Mouse (Mus musculus) kidney, postnatal 0 days (tissue): ENCODE measurements at regions not wholly inside any gene's neighbourhood (a gene's known extent, or its start where the extent isn't known, plus 50 kb on each side); places are given as distances from the start of the nearest gene placed in this dataset.

Experiments used
- ATAC-seq: fragments of 200-750 bp; cut with Nextera tagmentation; replicated peaks from 2 replicates; pipeline ENCODE4 v1.8.0; 2017; ENCODE audit warnings: low read depth, moderate number of reproducible peaks, moderate TSS enrichment, moderate library complexity; ENCODE audit not compliant: low FRiP score
- DNase-seq: peaks from one replicate; pipeline ENCODE4 v3.0.0-alpha.2; 2016; ENCODE audit warnings: low spot score
- H3K27ac ChIP-seq: fragments of 300-500 bp; sonication (generic); 2 replicates; pipeline ENCODE4 v1.5.1; 2014; ENCODE audit warnings: mild to moderate bottlenecking
- H3K27me3 ChIP-seq: fragments of 300-500 bp; sonication (generic); 2 replicates; pipeline ENCODE4 v1.6.1; 2014; ENCODE audit warnings: low read length, mixed read lengths; ENCODE audit not compliant: insufficient read depth
- H3K36me3 ChIP-seq: fragments of 300-500 bp; sonication (generic); 2 replicates; pipeline ENCODE4 v1.6.1; 2014; ENCODE audit warnings: low read length, mixed read lengths; ENCODE audit not compliant: insufficient read depth
- H3K4me1 ChIP-seq: fragments of 300-500 bp; sonication (generic); replicated peaks from 2 replicates; pipeline ENCODE4 v1.6.1; 2014; ENCODE audit warnings: antibody characterized with exemption, low read length, mixed read lengths; ENCODE audit not compliant: insufficient read depth
- H3K4me2 ChIP-seq: fragments of 300-500 bp; sonication (generic); 2 replicates; pipeline ENCODE4 v1.6.1; 2014; ENCODE audit warnings: mild to moderate bottlenecking, low read length, moderate library complexity, mixed read lengths
- H3K4me3 ChIP-seq: fragments of 300-500 bp; sonication (generic); replicated peaks from 2 replicates; pipeline ENCODE4 v1.5.1; 2014; ENCODE audit warnings: low read depth, low read length
- H3K9ac ChIP-seq: fragments of 300-500 bp; sonication (generic); 2 replicates; pipeline ENCODE4 v1.6.1; 2014; ENCODE audit warnings: low read depth, low read length
- H3K9me3 ChIP-seq: fragments of 300-500 bp; sonication (generic); replicated peaks from 2 replicates; pipeline ENCODE4 v1.6.1; 2016; ENCODE audit warnings: low read length, inconsistent platforms, mixed read lengths
- CTCF ChIP-seq: IDR thresholded peaks from 2 replicates; pipeline ENCODE4 v1.5.1; 2016; ENCODE audit warnings: antibody characterized with exemption, low read depth, mild to moderate bottlenecking, moderate library complexity
- WGBS: fragments of 180-500 bp; shearing (Covaris S2); extraction: QIAGEN DNeasy Blood & Tissue Kit; methylation state at CpG from one replicate; pipeline ENCODE4 v1.1.7; 2014; 5-methylcytosine and 5-hydroxymethylcytosine counted together

DNA sequence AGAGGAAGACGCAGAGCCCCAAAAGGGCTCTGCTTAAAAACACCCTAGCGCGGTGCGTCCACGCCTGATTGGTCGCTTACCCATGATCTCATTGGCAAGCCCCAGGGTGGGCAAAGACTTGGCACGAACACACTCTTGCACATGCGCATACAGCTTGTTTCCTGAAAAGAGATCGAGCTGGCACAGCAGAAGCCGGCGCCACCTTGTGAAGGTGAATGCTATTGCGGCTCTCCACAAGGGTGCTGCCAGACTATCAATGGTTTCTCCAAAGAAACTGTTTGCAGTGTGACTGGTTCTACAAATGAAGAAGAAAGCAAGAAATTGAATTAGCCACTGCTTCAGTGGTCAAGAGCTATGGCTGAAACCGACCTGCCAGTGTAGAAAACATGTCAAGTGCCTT is 165.1 kb upstream of the Speer2 start:
- Histone ChIP-seq H3K36me3 (no peaks in the 10 kb centered on the region), H3K9ac (no peak overlapping the region), H3K27ac (no peak overlapping the region), H3K4me1 (no peaks in the 10 kb centered on the region), H3K4me3 (no peak overlapping the region), H3K27me3 (no peaks in the 10 kb centered on the region), H3K4me2 (no peak overlapping the region), H3K9me3 (no peaks in the 10 kb centered on the region)
- peak; percentile 54; the same call in 1 of the 2 replicates for TF ChIP-seq CTCF
- WGBS = 82% methylated on average over 13 of the region's 13 CpGs
- ATAC-seq (0 out of 2 replicates have a peak, but pooled peaks have one; percentile 29), DNase-seq (no peak)

DNA sequence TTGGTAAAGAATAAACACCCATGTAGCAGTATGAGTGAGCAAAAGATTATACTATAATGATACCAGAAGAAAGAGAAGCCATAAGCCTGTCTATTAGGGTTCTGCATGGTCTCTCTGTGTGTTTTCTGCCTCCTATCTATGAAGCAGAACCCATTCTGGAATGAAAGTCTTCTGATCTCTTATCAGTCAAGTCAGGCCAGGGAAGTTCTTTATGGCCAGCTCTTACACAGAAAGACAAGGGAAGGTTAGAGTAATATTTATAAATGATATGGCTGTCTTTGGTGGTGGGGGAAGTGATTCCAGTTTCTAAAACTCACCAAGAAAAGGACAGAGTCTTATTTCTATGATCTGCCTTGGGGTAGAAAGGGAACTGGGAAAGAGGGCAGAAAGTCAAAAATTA is 182.0 kb upstream of the Speer2 start:
- no peak for TF ChIP-seq CTCF
- H3K9ac ChIP-seq = no peak overlapping the region
- DNase-seq = no peak

DNA sequence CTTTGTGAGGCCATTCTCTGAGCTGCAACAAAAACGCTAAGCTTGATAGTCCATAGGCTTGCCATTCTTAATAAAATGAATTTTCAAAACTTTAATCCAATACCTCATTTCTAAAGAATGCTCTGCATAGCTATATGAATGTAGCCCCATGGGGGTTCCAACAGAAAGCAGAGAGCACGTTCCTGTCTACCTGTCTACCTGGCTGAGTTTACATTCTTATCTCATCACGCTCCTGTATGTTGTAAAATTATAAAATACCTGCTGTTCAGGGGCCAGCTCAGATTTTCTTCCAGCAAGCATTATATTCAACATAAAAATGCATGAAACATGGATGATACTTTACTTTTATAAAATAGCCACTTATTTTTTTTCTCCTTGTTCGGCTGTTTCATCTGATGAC is 182.5 kb upstream of the Speer2 start:
- Histone ChIP-seq H3K4me3 (no peak overlapping the region), H3K36me3 (no peaks in the 10 kb centered on the region), H3K9ac (no peak overlapping the region), H3K9me3 (no peaks in the 10 kb centered on the region), H3K27me3 (no peaks in the 10 kb centered on the region), H3K27ac (no peak overlapping the region), H3K4me2 (no peak overlapping the region), H3K4me1 (no peaks in the 10 kb centered on the region)
- DNase-seq (no peak), ATAC-seq (no peak)
- 63% methylated on average over 4 of the region's 4 CpGs for WGBS
- no peak for TF ChIP-seq CTCF

More for the DNA sequence above, 182.0 kb upstream of the Speer2 start:
- ATAC-seq = no peak
- Histone ChIP-seq H3K27me3 (no peaks in the 10 kb centered on the region), H3K36me3 (no peaks in the 10 kb centered on the region), H3K4me3 (no peak overlapping the region), H3K9me3 (no peaks in the 10 kb centered on the region), H3K27ac (no peak overlapping the region), H3K4me2 (no peak overlapping the region), H3K4me1 (no peaks in the 10 kb centered on the region)

DNA sequence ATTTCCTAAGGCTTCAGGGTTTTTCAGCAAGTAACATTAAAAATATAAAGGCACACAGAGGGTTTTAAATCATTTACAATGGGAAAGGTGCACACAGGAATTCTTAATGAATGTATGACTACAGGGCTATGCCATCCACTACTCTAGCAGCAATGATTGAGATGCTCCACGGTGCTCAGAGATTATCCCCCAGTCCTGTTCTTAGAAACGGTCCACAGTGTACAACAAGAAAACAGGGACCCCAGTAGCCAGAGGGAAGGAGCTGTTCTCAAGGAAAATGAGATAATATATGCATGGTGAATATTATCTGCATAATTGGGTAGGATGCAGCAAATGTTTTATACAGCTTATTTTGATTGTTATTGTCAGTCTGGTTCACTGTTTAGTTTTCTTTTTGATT is 186.3 kb upstream of the Speer2 start:
- 75% methylated on average over 2 of the region's 2 CpGs for WGBS

DNA sequence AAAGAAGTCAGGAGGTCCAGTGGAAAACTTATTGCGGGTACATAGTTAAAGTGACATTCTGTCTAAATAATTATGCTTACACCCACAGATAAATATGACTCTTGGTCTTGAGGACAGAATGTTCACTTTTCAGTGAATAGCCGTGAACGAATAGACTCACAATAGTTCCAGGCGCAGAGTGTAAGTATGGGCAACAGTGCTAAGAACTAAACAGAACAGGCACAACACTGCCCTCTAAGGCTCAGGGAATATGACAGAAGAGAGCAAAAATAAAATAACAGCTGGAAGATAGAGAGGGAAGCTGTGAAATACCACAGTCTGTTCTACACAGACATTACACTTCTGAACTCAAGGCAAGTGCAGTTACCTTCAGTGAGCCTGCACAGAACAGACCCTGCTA is 207.9 kb upstream of the Speer2 start:
- 82% methylated on average over 4 of the region's 4 CpGs for WGBS
- H3K4me3 ChIP-seq = no peak overlapping the region
- no peak overlapping the region for H3K9ac ChIP-seq
- H3K9me3 ChIP-seq = no peaks in the 10 kb centered on the region
- TF ChIP-seq CTCF = peak; percentile 21; the same call in 1 of the 2 replicates
- no peaks in the 10 kb centered on the region for H3K27me3 ChIP-seq
- no peaks in the 10 kb centered on the region for H3K36me3 ChIP-seq
- ATAC-seq (no peak), DNase-seq (no peak)
- H3K27ac ChIP-seq = no peak overlapping the region
- H3K4me1 ChIP-seq = no peaks in the 10 kb centered on the region
- no peak overlapping the region for H3K4me2 ChIP-seq

More for the DNA sequence above, 186.3 kb upstream of the Speer2 start:
- Histone ChIP-seq H3K27ac (no peak overlapping the region), H3K4me2 (no peak overlapping the region), H3K27me3 (no peaks in the 10 kb centered on the region), H3K4me3 (no peak overlapping the region), H3K9me3 (no peaks in the 10 kb centered on the region), H3K9ac (no peak overlapping the region), H3K36me3 (no peaks in the 10 kb centered on the region), H3K4me1 (no peaks in the 10 kb centered on the region)
- DNase-seq (no peak), ATAC-seq (no peak)
- no peak for TF ChIP-seq CTCF

DNA sequence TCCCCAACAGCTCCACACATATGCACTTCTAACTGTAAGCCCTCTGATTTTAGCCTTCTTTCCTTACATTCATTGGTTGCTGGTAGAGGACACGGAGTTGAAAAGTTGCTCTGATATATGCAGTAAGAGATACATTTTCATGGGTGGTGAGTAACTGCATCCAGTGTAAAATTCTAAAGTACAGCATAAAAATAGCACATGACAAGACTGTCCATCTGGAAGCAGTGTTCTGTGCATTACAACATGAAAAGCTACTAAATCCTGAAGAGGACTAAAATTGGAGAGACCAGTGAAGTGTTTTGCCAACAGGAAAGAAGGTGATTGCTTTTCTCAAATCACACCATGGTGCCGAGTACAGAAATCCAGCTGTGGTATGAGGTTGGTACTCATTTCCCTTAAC is 210.2 kb upstream of the Speer2 start:
- ATAC-seq (no peak), DNase-seq (no peak)
- Histone ChIP-seq H3K4me2 (no peak overlapping the region), H3K4me1 (no peaks in the 10 kb centered on the region), H3K36me3 (no peaks in the 10 kb centered on the region), H3K9me3 (no peaks in the 10 kb centered on the region), H3K27me3 (no peaks in the 10 kb centered on the region), H3K4me3 (no peak overlapping the region), H3K9ac (no peak overlapping the region), H3K27ac (no peak overlapping the region)
- WGBS = 78% methylated on average over 2 of the region's 2 CpGs
- TF ChIP-seq CTCF = no peak

DNA sequence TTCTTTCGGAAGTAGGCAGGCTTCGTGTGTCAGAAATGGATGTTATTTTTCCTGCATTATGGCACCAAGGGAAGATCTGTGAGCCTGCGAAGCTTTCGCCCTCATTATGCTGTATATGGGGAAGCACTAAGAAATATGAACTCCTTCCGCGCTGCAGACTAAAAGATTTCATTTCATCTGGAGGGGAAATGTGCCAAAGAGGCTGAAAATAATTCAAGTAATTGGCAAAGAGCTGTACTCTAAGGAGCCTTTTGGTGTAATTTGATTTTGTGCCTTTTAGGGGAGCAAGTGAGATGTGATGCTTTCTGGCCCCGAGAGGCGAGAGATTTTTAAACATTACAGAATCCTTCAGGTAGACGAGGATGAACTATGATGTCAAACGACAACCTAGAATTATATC is 216.0 kb upstream of the Speer2 start:
- no peak overlapping the region for H3K4me3 ChIP-seq
- no peak overlapping the region for H3K27ac ChIP-seq
- no peaks in the 10 kb centered on the region for H3K9me3 ChIP-seq
- H3K36me3 ChIP-seq = no peaks in the 10 kb centered on the region
- no peak for TF ChIP-seq CTCF
- no peak for DNase-seq
- H3K27me3 ChIP-seq = no peaks in the 10 kb centered on the region
- 89% methylated on average over 10 of the region's 10 CpGs for WGBS
- no peak overlapping the region for H3K4me2 ChIP-seq
- no peak overlapping the region for H3K9ac ChIP-seq
- H3K4me1 ChIP-seq = no peaks in the 10 kb centered on the region
- no peak for ATAC-seq
